Mouse (Mus musculus) urinary bladder, postnatal 25 days (tissue): ENCODE measurements around the gene Gm11595.
"Not testable (repeated sequence)": the region's sequence is repeated elsewhere in the genome, so short reads cannot be mapped to it uniquely, and the experiment has no call there.

Source experiments
- DNase-seq: peaks from one replicate; pipeline ENCODE4 v3.0.0; 2022; ENCODE audit warnings: low spot score

Gm11595 gene

DNA sequence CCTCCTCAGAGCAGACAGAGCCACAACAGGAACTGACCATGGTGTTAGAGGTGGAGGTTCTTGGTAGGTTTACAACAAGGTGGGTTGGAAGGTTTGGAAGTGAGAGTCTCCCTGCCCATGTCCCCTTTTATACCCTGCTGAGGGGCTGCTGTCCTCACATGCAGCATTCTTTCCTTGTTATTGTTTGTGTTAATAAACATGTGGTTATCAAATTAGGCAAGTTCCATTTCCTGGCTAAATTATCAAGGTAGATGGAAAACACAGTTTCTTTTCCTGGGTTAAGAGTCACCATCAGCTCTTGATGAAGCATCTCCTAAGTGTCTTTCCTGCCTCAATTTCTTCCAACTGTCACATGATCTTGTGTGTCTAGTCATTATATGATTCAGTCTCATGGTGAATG is at the start of gene Gm11595:
Gm11595 (minus strand) TSS at position 101 of the 400 bp plus-strand sequence.
- not testable (repeated sequence) for DNase-seq

- DNase-seq = not testable (repeated sequence)
These were observed 42.9 kb upstream of the Gm11595 start, which contains the start of gene Gm11564 for GRCm38 (mm10) chr11:99815566-99815965. Gene Gm11564 (minus strand): TSS chr11:99815666.

- not testable (repeated sequence) for DNase-seq
These were observed 37.1 kb upstream of the Gm11595 start, which contains the start of gene Krtap4-13 for GRCm38 (mm10) chr11:99809792-99810191. Gene Krtap4-13 (minus strand): TSS chr11:99809892.

DNA sequence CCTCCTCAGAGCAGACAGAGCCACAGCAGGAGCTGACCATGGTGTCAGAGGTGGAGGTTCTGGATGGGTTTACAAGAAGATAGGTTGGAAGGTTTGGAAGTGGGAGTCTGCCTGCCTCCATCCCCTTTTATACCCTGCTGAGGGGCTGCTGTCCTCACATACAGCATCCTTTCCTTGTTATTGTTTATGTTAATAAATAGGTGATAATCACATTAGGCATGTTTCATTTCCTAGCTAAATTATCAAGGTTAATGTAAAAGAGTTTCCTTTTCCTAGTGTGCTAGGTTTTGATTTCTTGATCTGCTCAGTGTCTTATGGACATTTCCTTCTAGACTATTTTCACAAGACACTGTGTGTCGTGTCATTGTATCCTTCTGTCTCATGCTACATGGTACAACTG is 31.6 kb upstream of the Gm11595 start, which contains the start of gene Gm11554:
Gm11554 (minus strand) TSS at position 101 of the 400 bp plus-strand sequence.
- not testable (repeated sequence) for DNase-seq

GRCm38 (mm10) chr11:99798832-99799231 is 26.1 kb upstream of the Gm11595 start, which contains the start of gene Gm11569:
Gene Gm11569 (minus strand): TSS chr11:99798932.
- not testable (repeated sequence) for DNase-seq

- DNase-seq = no peak
These were observed 20.7 kb upstream of the Gm11595 start, which contains the start of gene Gm11596 for GRCm38 (mm10) chr11:99793367-99793766. Gene Gm11596 (minus strand): TSS chr11:99793467.

- DNase-seq = not testable (repeated sequence)
These were observed 12.2 kb upstream of the Gm11595 start, which contains the start of gene Krtap4-9 for GRCm38 (mm10) chr11:99784900-99785299. Gene Krtap4-9 (plus strand): TSS chr11:99785200.

- DNase-seq = no peak
These were observed 7.9 kb upstream of the Gm11595 start, which contains the start of gene Krtap4-8 for GRCm38 (mm10) chr11:99780604-99781003. Gene Krtap4-8 (minus strand): TSS chr11:99780704.

GRCm38 (mm10) chr11:99778401-99778800 is 5.7 kb upstream of the Gm11595 start:
- no peak for DNase-seq

DNA sequence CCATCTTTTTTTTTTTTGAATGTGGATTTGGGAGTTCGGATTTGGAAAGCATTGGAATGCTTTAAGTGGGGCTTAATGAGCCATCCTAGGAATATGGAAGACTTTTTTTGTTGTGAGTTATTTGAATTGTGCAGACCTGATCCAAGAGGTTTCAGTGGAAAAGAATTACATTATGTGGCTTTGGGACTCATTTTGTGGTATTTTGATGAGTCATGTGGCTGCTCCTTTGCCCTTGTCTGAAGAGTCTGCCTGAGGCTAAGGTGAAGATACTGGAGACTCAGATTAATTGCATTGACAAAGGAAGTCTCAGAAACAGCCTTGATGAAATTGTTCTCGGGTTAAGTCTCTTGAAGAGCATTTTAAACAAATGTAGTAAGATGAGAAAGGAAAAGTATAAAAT is 4.3 kb downstream of the Gm11595 start:
- no peak for DNase-seq

- no peak for DNase-seq
These were observed 13.8 kb downstream of the Gm11595 start for GRCm38 (mm10) chr11:99758877-99759276.

GRCm38 (mm10) chr11:99743985-99744384 is 28.7 kb downstream of the Gm11595 start:
- no peak for DNase-seq

DNA sequence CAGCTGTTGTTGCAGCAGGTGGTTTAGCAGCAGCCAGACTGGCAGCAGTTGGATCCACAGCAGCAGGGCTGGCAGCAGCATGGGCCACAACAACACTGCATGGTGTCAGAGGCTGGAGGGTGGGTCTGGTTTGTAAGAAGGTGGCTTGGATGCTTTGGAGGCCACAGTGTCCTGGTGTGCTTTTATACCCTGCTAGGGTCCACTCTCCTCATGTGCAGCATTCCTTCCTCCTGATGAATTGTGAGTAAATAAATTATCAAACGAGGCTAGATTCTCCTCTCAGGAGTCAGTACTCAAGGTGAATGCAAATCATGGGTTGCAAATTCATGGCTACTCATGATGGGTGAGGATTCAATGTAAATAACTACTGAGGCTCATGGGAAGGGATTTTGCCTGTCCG is 38.5 kb downstream of the Gm11595 start, which contains the start of gene Gm14180:
Gm14180 (minus strand) TSS at position 101 of the 400 bp plus-strand sequence.
- DNase-seq = no peak

DNA sequence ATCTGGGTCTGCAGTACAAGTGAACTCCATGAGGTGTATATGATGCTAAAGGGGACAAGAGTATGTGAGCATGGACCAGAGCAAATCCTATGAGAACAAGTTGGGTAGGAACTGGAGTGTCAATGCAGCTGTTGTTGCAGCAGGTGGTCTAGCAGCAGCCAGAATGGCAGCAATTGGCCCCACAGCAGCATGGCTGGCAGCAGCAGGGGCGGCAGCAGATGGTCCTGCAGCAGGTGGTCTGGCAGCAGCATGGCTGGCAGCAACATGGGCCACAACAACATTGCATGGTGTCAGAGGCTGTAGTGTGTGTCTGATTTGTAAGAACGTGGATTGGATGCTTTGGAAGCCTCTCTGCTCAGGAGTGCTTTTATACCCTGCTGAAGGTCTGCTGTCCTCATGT is 48.7 kb downstream of the Gm11595 start:
- DNase-seq = no peak
